Mouse (Mus musculus) spleen, adult 10 weeks (tissue): Measurements from ENCODE around the gene Adgrl2. TPM values are rescaled to one million over a fixed set of nuclear protein-coding genes. Genes with fewer than 3 reads are reported as not detected.

ENCODE experiments used
- polyA plus RNA-seq: library from polyadenylated mRNA; stranded (reverse); fragments of 350-450 nt; fragmentation: Illumina TruSeq; extraction: RNeasy Lipid Tissue Mini Kit (QIAGEN cat#74804); gene quantifications from one replicate; pipeline ENCODE4 v1.2.3, GENCODE M21; 2015; ENCODE audit warnings: low replicate concordance; ENCODE audit not compliant: insufficient read depth

Adgrl2 gene
- polyA plus RNA-seq, result 12.3 TPM

DNA sequence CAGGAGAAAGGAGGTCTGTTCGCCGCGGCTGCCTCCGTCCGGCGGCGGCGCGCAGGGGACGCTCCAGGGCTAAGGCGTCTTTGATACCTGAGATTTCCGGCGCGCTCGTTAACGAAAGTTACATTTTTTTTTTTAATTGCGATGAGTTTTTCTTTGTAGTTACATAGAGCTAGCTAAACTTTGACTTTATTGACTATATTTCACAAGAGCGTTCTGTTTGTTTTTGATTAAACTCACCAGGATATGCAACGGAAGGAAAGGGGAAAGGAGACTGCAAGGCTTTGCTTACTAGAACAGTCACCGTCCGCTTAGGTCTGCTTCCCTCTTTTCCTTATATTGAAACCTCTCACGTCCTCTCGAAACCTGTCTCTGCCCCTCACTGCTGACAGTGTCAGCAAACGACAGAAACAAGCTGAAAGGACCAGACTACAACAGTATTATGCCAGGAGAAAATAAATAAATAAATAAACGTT is at the start of gene Adgrl2:
Gene Adgrl2, minus strand, starts transcription at position 25 of the 473 bp plus-strand sequence.

